Mouse (Mus musculus) Patski (cell line): ENCODE data around the gene Usp49. TPM values are rescaled to one million over a fixed set of nuclear protein-coding genes. Genes with fewer than 3 reads are reported as not detected.

ENCODE experiments used
- ATAC-seq: fragments of 100-300 bp; one replicate; pipeline ENCODE4 v1.8.0; 2021
- CTCF ChIA-PET: fragments of 350-600 bp; sonication (Branson Sonifier 250); formaldehyde crosslinking; loops from one replicate; lab custom pipeline; 2022; ENCODE audit warnings: inconsistent platforms; lab: Charles Lee
- POLR2A ChIA-PET: fragments of 350-600 bp; sonication (Branson Sonifier 250); formaldehyde crosslinking; loops from one replicate; lab custom pipeline; 2022; ENCODE audit warnings: antibody characterized with exemption, inconsistent platforms; lab: Charles Lee
- DNase-seq: peaks from one replicate; pipeline ENCODE4 v3.0.0-alpha.2; 2011; ENCODE audit warnings: low read depth, low spot score
- H3K27me3 ChIP-seq: fragments of 371-371 bp; one replicate; pipeline ENCODE4 v1.5.1; 2021
- CTCF ChIP-seq: fragments of 100-300 bp; IDR thresholded peaks from one replicate; pipeline ENCODE4 v1.5.1; 2021
- in situ Hi-C: fragments of 300-500 bp; cut with MboI; formaldehyde crosslinking; loops from 3 replicates; pipeline ENCODE4 v1.11.1; 2018; ENCODE audit warnings: low pct_unique_long_range_greater_than_20kb, mixed read lengths
- polyA plus RNA-seq: library from polyadenylated mRNA; unstranded; gene quantifications from one replicate; pipeline ENCODE4 v1.2.3, GENCODE M21; 2021

Usp49 gene
- polyA plus RNA-seq, 1 experiment from 2014 or later, result 10.0 TPM

- DNase-seq (no peak), ATAC-seq (no peak)
- in situ Hi-C loops, result no loop called here
- H3K27me3 ChIP-seq, result no peaks in the 10 kb centered on the region
- ChIA-PET CTCF (interaction anchor here (1.0 to 3.0 kb wide), 3 partner anchors 11 to 96 kb away, joined by 3 to 10 read pairs (median 3); no protein-coding TSS in a partner anchor), POLR2A (no interaction called here)
- TF ChIP-seq CTCF, result no peak
These were observed 34.0 kb downstream of the Usp49 start for GRCm38 (mm10) chr17:47664474-47664873.

GRCm38 (mm10) chr17:47669166-47669565 is 38.7 kb downstream of the Usp49 start:
- in situ Hi-C loops, result no loop called here
- ChIA-PET CTCF (no interaction called here), POLR2A (interaction anchor here (1.0 kb wide), 1 partner anchor 14 kb away, joined by 3 read pairs; no protein-coding TSS in a partner anchor)
- DNase-seq (no peak), ATAC-seq (no peak)
- H3K27me3 ChIP-seq, result no peaks in the 10 kb centered on the region
- TF ChIP-seq CTCF, result no peak

- no peak for DNase-seq
- in situ Hi-C loops, result no loop called here
- no peak for ATAC-seq
- ChIA-PET CTCF (interaction anchor here (0.7 to 2.1 kb wide), 5 partner anchors 9 to 37 kb away, joined by 3 to 22 read pairs (median 4); no protein-coding TSS in a partner anchor), POLR2A (no interaction called here)
- no peaks in the 10 kb centered on the region for H3K27me3 ChIP-seq
- TF ChIP-seq CTCF, result no peak
These were observed 41.5 kb downstream of the Usp49 start for GRCm38 (mm10) chr17:47671988-47672310.

GRCm38 (mm10) chr17:47672311-47673111 is 42.0 kb downstream of the Usp49 start:
- H3K27me3 ChIP-seq, result no peaks in the 10 kb centered on the region
- ATAC-seq (peak; percentile 87), DNase-seq (no peak)
- ChIA-PET CTCF (interaction anchor here (0.7 to 2.1 kb wide), 5 partner anchors 10 to 38 kb away, joined by 3 to 22 read pairs (median 4); no protein-coding TSS in a partner anchor), POLR2A (interaction anchor here (1.0 to 1.4 kb wide), 2 partner anchors 26 to 29 kb away, joined by 3 read pairs; no protein-coding TSS in a partner anchor)
- in situ Hi-C loops, result no loop called here
- peak; percentile 85 for TF ChIP-seq CTCF

- in situ Hi-C loops, result no loop called here
- CTCF ChIA-PET, result interaction anchor here (0.7 to 3.9 kb wide), 14 partner anchors 9 to 165 kb away, joined by 3 to 55 read pairs (median 8); partner anchors contain the start of gene Prickle4
- DNase-seq (no peak), ATAC-seq (no peak)
- POLR2A ChIA-PET, result interaction anchor here (0.7 to 1.0 kb wide), 2 partner anchors 9 to 29 kb away, joined by 3 to 4 read pairs; no protein-coding TSS in a partner anchor
- peak; percentile 95 for TF ChIP-seq CTCF
- no peaks in the 10 kb centered on the region for H3K27me3 ChIP-seq
These were observed 46.1 kb downstream of the Usp49 start for GRCm38 (mm10) chr17:47676581-47676980.

GRCm38 (mm10) chr17:47678238-47678637 is 47.7 kb downstream of the Usp49 start:
- no peak for TF ChIP-seq CTCF
- ATAC-seq, result no peak
- CTCF ChIA-PET, result interaction anchor here (1.6 to 3.9 kb wide), 4 partner anchors 31 to 39 kb away, joined by 3 to 55 read pairs (median 14); no protein-coding TSS in a partner anchor

GRCm38 (mm10) chr17:47678702-47679101 is 48.2 kb downstream of the Usp49 start:
- no peak for DNase-seq
- POLR2A ChIA-PET, result no interaction called here
- no peaks in the 10 kb centered on the region for H3K27me3 ChIP-seq
- no peak for TF ChIP-seq CTCF
- in situ Hi-C loops, result no loop called here
- CTCF ChIA-PET, result interaction anchor here (1.2 to 3.9 kb wide), 5 partner anchors 31 to 54 kb away, joined by 3 to 55 read pairs (median 3); no protein-coding TSS in a partner anchor
- ATAC-seq, result no peak

More at GRCm38 (mm10) chr17:47678238-47678637, 47.7 kb downstream of the Usp49 start:
- POLR2A ChIA-PET, result no interaction called here
- no peaks in the 10 kb centered on the region for H3K27me3 ChIP-seq
- DNase-seq, result no peak
- in situ Hi-C loops, result no loop called here

- no peak for TF ChIP-seq CTCF
- ATAC-seq (no peak), DNase-seq (no peak)
- POLR2A ChIA-PET, result interaction anchor here (1.0 kb wide), 1 partner anchor 35 kb away, joined by 3 read pairs; no protein-coding TSS in a partner anchor
- CTCF ChIA-PET, result interaction anchor here (0.9 to 2.1 kb wide), 3 partner anchors 20 to 69 kb away, joined by 3 to 5 read pairs (median 4); no protein-coding TSS in a partner anchor
- in situ Hi-C loops, result no loop called here
- no peaks in the 10 kb centered on the region for H3K27me3 ChIP-seq
These were observed 52.3 kb downstream of the Usp49 start for GRCm38 (mm10) chr17:47682836-47683235.

GRCm38 (mm10) chr17:47687409-47688343 is 57.2 kb downstream of the Usp49 start:
- peak; percentile 77 for ATAC-seq
- in situ Hi-C loops, result loop anchor here (5.0 kb wide), 2 partner anchors 40 to 175 kb away; no protein-coding TSS in a partner anchor
- ChIA-PET CTCF (no interaction called here), POLR2A (interaction anchor here (0.7 to 1.3 kb wide), 2 partner anchors 18 to 192 kb away, joined by 3 to 4 read pairs; no protein-coding TSS in a partner anchor)
- DNase-seq, result peak; percentile 64
- no peaks in the 10 kb centered on the region for H3K27me3 ChIP-seq
- TF ChIP-seq CTCF, result no peak

GRCm38 (mm10) chr17:47688344-47688607 is 57.8 kb downstream of the Usp49 start, which contains the start of gene Tomm6:
Gene Tomm6 (minus strand): TSS chr17:47688386.
- no peaks in the 10 kb centered on the region for H3K27me3 ChIP-seq
- POLR2A ChIA-PET, result interaction anchor here (0.7 to 1.3 kb wide), 2 partner anchors 17 to 192 kb away, joined by 3 to 4 read pairs; no protein-coding TSS in a partner anchor
- CTCF ChIA-PET, result no interaction called here
- in situ Hi-C loops, result loop anchor here (5.0 kb wide), 2 partner anchors 41 to 176 kb away; no protein-coding TSS in a partner anchor
- DNase-seq (no peak), ATAC-seq (no peak)
- no peak for TF ChIP-seq CTCF
